In the genomic region with DNA sequence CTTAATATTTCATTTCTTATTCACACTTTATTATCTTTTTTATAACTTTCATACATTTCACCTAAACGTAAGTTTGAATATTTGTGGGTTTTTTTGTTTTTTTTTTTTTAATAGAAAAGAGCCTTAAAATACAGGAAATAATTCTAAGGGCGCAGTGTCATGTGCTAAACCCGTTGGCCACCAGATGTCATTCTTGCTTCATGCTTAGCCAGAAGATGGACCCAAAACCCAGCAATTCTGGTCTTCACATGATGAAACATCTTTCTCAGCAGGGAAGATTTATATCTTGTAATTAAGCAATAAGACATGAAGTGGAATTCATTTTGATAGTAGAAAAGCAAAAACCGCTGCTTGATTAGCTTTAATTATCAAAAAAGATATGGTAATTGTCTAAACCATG, we compare ENCODE assay signal across 8 mouse cellular contexts. TPM values are rescaled to one million over a fixed set of nuclear protein-coding genes. Genes with fewer than 3 reads are reported as not detected.
A peak's percentile ranks its signal among the peaks of the same experiment; 100 is the strongest.
DNase-seq lines count a peak whose midpoint lies in the region.

No protein-coding gene starts in this region.

- H3K4me1 ChIP-seq in heart, embryonic 10.5 days, result no peaks in the 10 kb centered on the region

- H3K9me3 ChIP-seq in heart, embryonic 10.5 days, result no peaks in the 10 kb centered on the region

- peak; percentile 1 for DNase-seq in heart, adult 11 months
- DNase-seq in heart, embryonic 10.5 days (ENCODE audit: low spot score), result no peak
- peak; percentile 26 to 32 for DNase-seq in left cerebral cortex, postnatal 14 days (ENCODE audit: low spot score in 2 of 2)
- DNase-seq in left cerebral cortex, postnatal 4 days, result no peak
- peak; percentile 31 for DNase-seq in ES-CJ7 (ENCODE audit: low read depth, low spot score)
- DNase-seq in embryo, embryonic 11.5 days (ENCODE audit: low read depth, low spot score), result peak; percentile 8
- no peak for DNase-seq in gastrocnemius, adult 8-10 months (ENCODE audit: low spot score in 2 of 2)
- no peak for DNase-seq in ovary, postnatal 36 days (ENCODE audit: low spot score)

- intact Hi-C loops in left cerebral cortex, postnatal 14 days (cut with DNase I), result no loop called here
- intact Hi-C loops in left cerebral cortex, postnatal 4 days (cut with DNase I), result no loop called here

- H3K27ac ChIP-seq in heart, embryonic 10.5 days, result no peak overlapping the region

- no peaks in the 10 kb centered on the region for H3K27me3 ChIP-seq in heart, embryonic 10.5 days (ENCODE audit: insufficient read depth, poor library complexity, severe bottlenecking)

- 81% methylated on average over 4 of the region's 4 CpGs for WGBS in heart, embryonic 10.5 days

- no peaks in the 10 kb centered on the region for H3K36me3 ChIP-seq in heart, embryonic 10.5 days

- H3K4me3 ChIP-seq in heart, embryonic 10.5 days, result no peak overlapping the region

RNA-seq across cellular contexts. Expression of a gene that starts 47.6 kb away (rescaled TPM):
- 3.2 and 4.2 TPM in 2 replicates for polyA plus RNA-seq in heart, embryonic 10.5 days (2016; fragmentation: Nextera tagmentation; extraction: Ambion mirVana)
- 10 to 100 TPM; 58.0 to 59.9 TPM for total RNA-seq in left cerebral cortex, postnatal 14 days (2021)
- 10 to 100 TPM; 80.0 to 82.8 TPM for total RNA-seq in left cerebral cortex, postnatal 4 days (2021)
- total RNA-seq in gastrocnemius, adult 8-10 months (2022), result 10 to 100 TPM; 46.7 to 63.6 (median 51.9) TPM

Comparison
In these comparisons a context has a peak if more than half of its experiments do, and no peak if none do; other contexts are left out.
1. DNase-seq: peak in heart, adult 11 months (single experiment), left cerebral cortex, postnatal 14 days (2 of 2), ES-CJ7 (single experiment) and embryo, embryonic 11.5 days (single experiment); none in heart, embryonic 10.5 days (single experiment), left cerebral cortex, postnatal 4 days (single experiment), gastrocnemius, adult 8-10 months (0 of 2) and ovary, postnatal 36 days (single experiment).